Mouse (Mus musculus) neural tube, embryonic 11.5 days (tissue): ENCODE data around the gene Myh3. TPM values are rescaled to one million over a fixed set of nuclear protein-coding genes. Genes with fewer than 3 reads are reported as not detected.
A peak's percentile ranks its signal among the peaks of the same experiment; 100 is the strongest.
"Not testable (repeated sequence)": the region's sequence is repeated elsewhere in the genome, so short reads cannot be mapped to it uniquely, and the experiment has no call there.

ENCODE experiments used
- ATAC-seq: fragments of 200-750 bp; cut with Nextera tagmentation; 2 replicates; pipeline ENCODE4 v1.8.0; 2017; ENCODE audit warnings: moderate number of reproducible peaks, mild to moderate bottlenecking, moderate TSS enrichment, moderate library complexity; ENCODE audit not compliant: insufficient read depth, low FRiP score, low TSS enrichment
- DNase-seq: peaks from one replicate; pipeline ENCODE4 v3.0.0-alpha.2; 2015; ENCODE audit warnings: low spot score
- H3K27ac ChIP-seq: fragments of 300-500 bp; sonication (generic); 2 replicates; pipeline ENCODE4 v1.5.1; 2014; ENCODE audit warnings: low read depth, mild to moderate bottlenecking, low read length
- H3K27me3 ChIP-seq: fragments of 300-500 bp; sonication (generic); 2 replicates; pipeline ENCODE4 v1.6.1; 2014; ENCODE audit warnings: mild to moderate bottlenecking, low read length, mixed read lengths; ENCODE audit not compliant: control insufficient read depth, insufficient read depth
- H3K36me3 ChIP-seq: fragments of 300-500 bp; sonication (generic); 2 replicates; pipeline ENCODE4 v1.6.1; 2014; ENCODE audit warnings: mild to moderate bottlenecking, low read length, moderate library complexity, mixed read lengths; ENCODE audit not compliant: control insufficient read depth, insufficient read depth
- H3K4me1 ChIP-seq: fragments of 300-500 bp; sonication (generic); 2 replicates; pipeline ENCODE4 v1.6.1; 2014; ENCODE audit warnings: low read length, mixed read lengths; ENCODE audit not compliant: control insufficient read depth, insufficient read depth
- H3K4me2 ChIP-seq: fragments of 300-500 bp; sonication (generic); 2 replicates; pipeline ENCODE4 v1.6.1; 2014; ENCODE audit warnings: low read depth, mild to moderate bottlenecking, moderate library complexity
- H3K4me3 ChIP-seq: fragments of 300-500 bp; sonication (generic); 2 replicates; pipeline ENCODE4 v1.5.1; 2014; ENCODE audit warnings: low read depth, low read length
- H3K9ac ChIP-seq: fragments of 300-500 bp; sonication (generic); 2 replicates; pipeline ENCODE4 v1.6.1; 2014; ENCODE audit warnings: mild to moderate bottlenecking, low read length
- H3K9me3 ChIP-seq: fragments of 300-500 bp; sonication (generic); 2 replicates; pipeline ENCODE4 v1.6.1; 2016; ENCODE audit warnings: low read length; ENCODE audit not compliant: control insufficient read depth
- WGBS: fragments of 180-500 bp; shearing (Covaris S2); extraction: QIAGEN DNeasy Blood & Tissue Kit; methylation state at CpG from one replicate; pipeline ENCODE4 v1.1.7; 2014; 5-methylcytosine and 5-hydroxymethylcytosine counted together
- polyA plus RNA-seq: library from polyadenylated mRNA; unstranded; fragments of >200 nt; fragmentation: Nextera tagmentation; extraction: Ambion mirVana; gene quantifications from 2 replicates; pipeline ENCODE4 v1.2.1, GENCODE M21; 2014

Myh3 gene
- polyA plus RNA-seq, 1 experiment from 2014 or later, result 29.9 TPM

DNA sequence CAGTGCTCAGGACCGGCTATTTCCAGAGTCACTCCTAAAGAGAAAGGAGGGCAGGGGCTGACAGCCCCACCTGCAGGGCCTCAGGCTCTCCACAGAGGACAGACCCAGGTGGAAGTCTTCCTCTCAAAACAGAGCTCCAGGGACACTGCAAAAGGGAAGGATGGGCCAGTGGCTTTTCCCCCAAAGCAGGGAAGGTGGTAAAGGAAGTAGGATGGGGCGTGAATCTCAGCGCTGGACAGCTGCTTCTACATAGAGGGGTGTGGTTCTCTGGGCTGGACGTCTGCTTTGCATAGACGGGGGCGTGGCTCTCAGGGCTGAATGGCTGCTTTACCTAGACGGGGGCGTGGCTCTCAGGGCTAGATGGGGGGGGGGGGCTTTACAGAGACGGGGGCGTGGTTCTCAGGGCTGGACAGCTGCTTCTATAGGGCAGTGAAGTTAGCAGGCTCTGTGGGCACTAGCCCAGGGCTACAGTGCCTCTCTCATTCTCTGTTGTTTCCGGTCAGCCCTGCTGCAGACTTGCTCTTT is 3.1 kb downstream of the Myh3 start:
- 0 out of 2 replicates have a peak, but pooled peaks cover 2% of the 10 kb centered on the region for H3K27me3 ChIP-seq
- no peak overlapping the region for H3K9ac ChIP-seq
- H3K4me3 ChIP-seq, result no peak overlapping the region
- no peak overlapping the region for H3K27ac ChIP-seq
- no peaks in the 10 kb centered on the region for H3K36me3 ChIP-seq
- 3% methylated on average over 10 of the region's 11 CpGs for WGBS
- ATAC-seq (peak; percentile 85), DNase-seq (peak; percentile 80)
- no peaks in the 10 kb centered on the region for H3K4me1 ChIP-seq
- H3K4me2 ChIP-seq, result no peak overlapping the region
- no peaks in the 10 kb centered on the region for H3K9me3 ChIP-seq

- Histone ChIP-seq H3K4me1 (no peaks in the 10 kb centered on the region), H3K27ac (no peak overlapping the region), H3K9ac (no peak overlapping the region), H3K4me3 (no peak overlapping the region), H3K36me3 (no peaks in the 10 kb centered on the region), H3K4me2 (no peak overlapping the region), H3K27me3 (0 out of 2 replicates have a peak, but pooled peaks cover 2% of the 10 kb centered on the region), H3K9me3 (no peaks in the 10 kb centered on the region)
- ATAC-seq (no peak), DNase-seq (no peak)
- WGBS, result 89% methylated on average over 7 of the region's 7 CpGs
These were observed 4.1 kb downstream of the Myh3 start for GRCm38 (mm10) chr11:67082188-67082587.

DNA sequence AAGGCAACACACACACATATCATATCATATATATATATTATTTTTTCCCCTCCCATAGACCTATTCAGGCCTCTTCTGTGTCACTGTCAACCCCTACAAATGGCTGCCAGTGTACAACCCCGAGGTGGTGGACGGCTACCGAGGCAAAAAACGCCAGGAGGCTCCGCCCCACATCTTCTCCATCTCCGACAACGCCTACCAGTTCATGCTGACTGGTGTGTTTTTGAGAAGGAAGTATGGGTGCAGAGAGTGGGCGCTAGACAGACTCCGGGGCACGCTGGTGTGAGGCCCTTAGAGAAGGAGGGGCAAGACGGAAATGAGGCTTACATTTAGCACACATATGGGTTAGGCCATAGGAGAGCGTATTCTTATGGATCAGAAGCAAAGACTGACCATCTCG is 4.7 kb downstream of the Myh3 start:
- WGBS, result 81% methylated on average over 13 of the region's 13 CpGs
- no peak overlapping the region for H3K27ac ChIP-seq
- H3K9me3 ChIP-seq, result no peaks in the 10 kb centered on the region
- no peak overlapping the region for H3K4me3 ChIP-seq
- H3K4me2 ChIP-seq, result no peak overlapping the region
- no peaks in the 10 kb centered on the region for H3K36me3 ChIP-seq
- DNase-seq, result no peak
- no peaks in the 10 kb centered on the region for H3K4me1 ChIP-seq
- H3K27me3 ChIP-seq, result 0 out of 2 replicates have a peak, but pooled peaks cover 2% of the 10 kb centered on the region
- no peak overlapping the region for H3K9ac ChIP-seq
- ATAC-seq, result no peak

- Histone ChIP-seq H3K9me3 (no peaks in the 10 kb centered on the region), H3K36me3 (no peaks in the 10 kb centered on the region), H3K4me1 (no peaks in the 10 kb centered on the region), H3K27ac (no peak overlapping the region), H3K9ac (no peak overlapping the region), H3K27me3 (0 out of 2 replicates have a peak, but pooled peaks cover 2% of the 10 kb centered on the region), H3K4me3 (no peak overlapping the region), H3K4me2 (no peak overlapping the region)
- 84% methylated on average over 6 of the region's 6 CpGs for WGBS
- no peak for ATAC-seq
- no peak for DNase-seq
These were observed 5.1 kb downstream of the Myh3 start for GRCm38 (mm10) chr11:67083239-67083638.

GRCm38 (mm10) chr11:67083712-67084340 is 5.7 kb downstream of the Myh3 start:
- Histone ChIP-seq H3K4me1 (no peaks in the 10 kb centered on the region), H3K4me3 (no peak overlapping the region), H3K27ac (no peak overlapping the region), H3K27me3 (0 out of 2 replicates have a peak, but pooled peaks cover 2% of the 10 kb centered on the region), H3K4me2 (no peak overlapping the region), H3K9me3 (no peaks in the 10 kb centered on the region), H3K9ac (no peak overlapping the region), H3K36me3 (no peaks in the 10 kb centered on the region)
- DNase-seq (no peak), ATAC-seq (no peak)
- 46% methylated on average over 32 of the region's 32 CpGs for WGBS

DNA sequence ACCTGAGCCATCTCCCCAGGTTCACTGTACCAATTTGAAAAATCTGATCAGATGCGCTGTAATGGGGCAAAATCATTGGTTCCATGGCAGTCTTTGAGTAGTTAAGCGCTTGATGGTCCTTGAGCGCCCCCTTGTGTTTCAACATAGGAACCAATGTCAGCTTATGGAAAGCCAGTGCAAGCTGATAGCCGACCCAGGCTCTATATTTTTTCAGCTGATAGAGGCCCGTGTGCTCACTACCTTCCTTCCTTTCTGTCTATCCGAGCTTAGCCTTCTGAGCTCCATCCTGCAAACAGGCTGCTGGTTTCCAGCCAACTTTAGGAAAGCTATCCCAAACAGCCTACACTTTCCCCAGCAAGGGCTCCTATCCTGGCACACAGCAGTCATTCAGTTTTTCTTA is 7.4 kb downstream of the Myh3 start:
- DNase-seq (peak; percentile 78), ATAC-seq (no peak)
- Histone ChIP-seq H3K36me3 (no peaks in the 10 kb centered on the region), H3K4me3 (no peak overlapping the region), H3K27me3 (0 out of 2 replicates have a peak, but pooled peaks cover 2% of the 10 kb centered on the region), H3K27ac (no peak overlapping the region), H3K4me1 (no peaks in the 10 kb centered on the region), H3K9me3 (no peaks in the 10 kb centered on the region), H3K4me2 (no peak overlapping the region), H3K9ac (no peak overlapping the region)
- 4% methylated on average over 6 of the region's 6 CpGs for WGBS

DNA sequence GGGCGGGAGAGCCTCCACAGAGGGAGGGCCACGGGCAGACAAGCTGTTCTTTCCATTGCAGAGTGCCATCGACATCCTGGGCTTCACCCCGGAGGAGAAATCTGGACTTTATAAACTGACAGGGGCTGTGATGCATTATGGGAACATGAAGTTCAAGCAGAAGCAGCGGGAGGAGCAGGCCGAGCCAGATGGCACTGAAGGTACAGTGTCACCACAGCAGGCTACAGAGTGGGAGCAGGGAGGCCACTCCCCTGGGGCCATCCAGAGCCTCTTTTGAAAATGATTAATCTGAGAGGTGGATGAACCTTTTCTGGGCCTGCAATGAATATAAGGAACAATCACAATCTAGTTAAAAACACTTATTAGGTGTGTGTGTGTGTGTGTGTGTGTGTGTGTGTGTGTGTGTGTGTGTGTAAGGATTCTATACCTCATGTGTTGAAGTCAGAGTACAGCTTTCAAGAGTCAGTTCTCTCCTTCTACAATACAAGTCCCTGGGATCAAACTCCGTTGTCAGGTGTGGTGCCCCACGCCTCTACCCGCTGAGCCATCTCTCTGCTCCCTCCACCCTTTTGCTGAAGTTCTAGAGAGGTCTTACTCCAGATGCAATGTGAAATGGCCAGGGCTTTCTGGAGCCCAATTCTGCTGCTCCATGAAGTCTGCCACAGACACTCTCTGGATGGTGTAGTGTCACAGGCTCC is 8.5 kb downstream of the Myh3 start:
- DNase-seq, result no peak
- no peak for ATAC-seq
- Histone ChIP-seq H3K4me2 (no peak overlapping the region), H3K36me3 (no peaks in the 10 kb centered on the region), H3K9me3 (no peaks in the 10 kb centered on the region), H3K4me1 (no peaks in the 10 kb centered on the region), H3K27me3 (0 out of 2 replicates have a peak, but pooled peaks cover 2% of the 10 kb centered on the region), H3K27ac (no peak overlapping the region), H3K9ac (no peak overlapping the region), H3K4me3 (no peak overlapping the region)
- WGBS, result 53% methylated on average over 9 of the region's 9 CpGs

GRCm38 (mm10) chr11:67087225-67087624 is 9.1 kb downstream of the Myh3 start:
- ATAC-seq (no peak), DNase-seq (no peak)
- Histone ChIP-seq H3K27ac (no peak overlapping the region), H3K36me3 (no peaks in the 10 kb centered on the region), H3K4me1 (no peaks in the 10 kb centered on the region), H3K9ac (no peak overlapping the region), H3K4me3 (no peak overlapping the region), H3K9me3 (no peaks in the 10 kb centered on the region), H3K4me2 (no peak overlapping the region), H3K27me3 (0 out of 2 replicates have a peak, but pooled peaks cover 2% of the 10 kb centered on the region)
- 83% methylated on average over 12 of the region's 12 CpGs for WGBS

DNA sequence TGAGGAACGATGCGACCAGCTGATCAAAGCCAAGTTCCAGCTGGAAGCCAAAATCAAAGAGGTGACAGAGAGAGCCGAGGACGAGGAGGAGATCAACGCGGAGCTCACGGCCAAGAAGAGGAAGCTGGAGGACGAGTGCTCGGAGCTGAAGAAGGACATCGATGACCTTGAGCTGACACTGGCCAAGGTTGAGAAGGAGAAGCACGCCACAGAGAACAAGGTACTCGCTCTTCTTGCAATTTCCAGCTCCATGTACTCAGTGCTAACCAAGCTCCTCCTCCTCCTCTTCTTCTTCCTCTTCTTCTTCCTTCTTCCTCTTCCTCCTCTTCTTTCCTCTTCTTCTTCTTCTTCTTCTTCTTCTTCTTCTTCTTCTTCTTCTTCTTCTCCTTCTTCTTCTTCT is 14.3 kb downstream of the Myh3 start:
- 93% methylated on average over 12 of the region's 12 CpGs for WGBS
- not testable (repeated sequence) for DNase-seq, H3K4me3 ChIP-seq, H3K4me2 ChIP-seq, H3K27ac ChIP-seq, H3K4me1 ChIP-seq, ATAC-seq, H3K9ac ChIP-seq, H3K36me3 ChIP-seq, H3K9me3 ChIP-seq, H3K27me3 ChIP-seq
